Mouse (Mus musculus) limb, embryonic 12.5 days (tissue): ENCODE results near the gene Samm50. TPM values are rescaled to one million over a fixed set of nuclear protein-coding genes. Genes with fewer than 3 reads are reported as not detected.

ENCODE experiments used
- ATAC-seq: fragments of 200-750 bp; cut with Nextera tagmentation; 2 replicates; pipeline ENCODE4 v1.8.0; 2017; ENCODE audit warnings: low read depth, moderate TSS enrichment; ENCODE audit not compliant: insufficient number of reproducible peaks, insufficient read depth, low FRiP score, low TSS enrichment
- H3K27ac ChIP-seq: fragments of 300-500 bp; sonication (generic); 2 replicates; pipeline ENCODE4 v1.5.1; 2016; ENCODE audit warnings: mild to moderate bottlenecking, moderate library complexity
- H3K27me3 ChIP-seq: fragments of 300-500 bp; sonication (generic); 2 replicates; pipeline ENCODE4 v1.6.1; 2016; ENCODE audit warnings: mild to moderate bottlenecking, moderate library complexity
- H3K36me3 ChIP-seq: fragments of 300-500 bp; sonication (generic); 2 replicates; pipeline ENCODE4 v1.6.1; 2016; ENCODE audit warnings: mild to moderate bottlenecking, moderate library complexity
- H3K4me1 ChIP-seq: fragments of 300-500 bp; sonication (generic); replicated peaks from 2 replicates; pipeline ENCODE4 v1.6.1; 2016
- H3K4me2 ChIP-seq: fragments of 300-500 bp; sonication (generic); 2 replicates; pipeline ENCODE4 v1.6.1; 2016; ENCODE audit warnings: mild to moderate bottlenecking, moderate library complexity
- H3K4me3 ChIP-seq: fragments of 300-500 bp; sonication (generic); replicated peaks from 2 replicates; pipeline ENCODE4 v1.5.1; 2016; ENCODE audit warnings: mild to moderate bottlenecking
- H3K9ac ChIP-seq: fragments of 300-500 bp; sonication (generic); replicated peaks from 2 replicates; pipeline ENCODE4 v1.6.1; 2016; ENCODE audit warnings: mild to moderate bottlenecking, moderate library complexity
- H3K9me3 ChIP-seq: fragments of 300-500 bp; sonication (generic); 2 replicates; pipeline ENCODE4 v1.6.1; 2016; ENCODE audit warnings: mild to moderate bottlenecking, moderate library complexity
- WGBS: fragments of 180-500 bp; shearing (Covaris S2); methylation state at CpG from one replicate; pipeline ENCODE4 v1.1.7; 2016; 5-methylcytosine and 5-hydroxymethylcytosine counted together
- microRNA-seq: library from miRNA; unstranded; fragments of <30 nt; microRNA quantifications from one replicate; pipeline ENCODE4, GENCODE M21; 2017
- polyA plus RNA-seq: library from polyadenylated mRNA; unstranded; fragments of >200 nt; fragmentation: Nextera tagmentation; extraction: Ambion mirVana; gene quantifications from 2 replicates; pipeline ENCODE4 v1.2.1, GENCODE M21; 2016

The Samm50 gene
- polyA plus RNA-seq, 1 experiment from 2014 or later, result 111 TPM

DNA sequence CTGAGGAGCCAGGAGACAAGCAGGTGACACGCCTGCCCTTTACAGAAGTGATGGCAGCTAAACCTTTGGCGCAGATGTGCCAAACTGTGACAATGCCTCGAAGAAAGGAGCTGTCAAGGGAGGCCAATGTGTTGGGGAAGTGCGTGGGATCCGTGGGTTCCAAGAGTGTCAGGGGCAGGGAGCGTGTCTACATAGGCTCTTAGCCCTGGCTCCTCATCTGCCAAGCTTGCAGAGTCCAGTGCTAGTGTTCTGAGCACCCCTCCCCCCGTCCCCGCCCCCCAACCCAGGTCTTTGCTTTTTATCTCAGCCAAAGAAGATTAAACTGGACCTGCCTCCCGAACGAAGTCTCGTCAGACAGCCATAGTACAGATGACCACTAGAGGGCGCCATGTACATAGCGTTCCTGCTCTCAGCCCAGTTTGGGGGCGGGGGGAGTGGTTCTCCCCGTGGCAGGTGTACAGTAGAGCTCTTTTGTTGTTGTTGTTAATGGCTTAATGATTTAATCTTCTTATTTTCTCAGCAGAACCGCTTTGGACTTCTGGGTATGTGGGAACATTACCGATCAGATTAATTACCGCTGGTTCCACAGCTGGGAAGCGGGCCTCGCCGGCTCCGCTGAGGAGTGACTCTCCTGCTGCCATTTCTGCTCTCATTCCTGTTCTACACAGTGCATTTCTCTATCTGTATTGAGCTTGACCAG, 68.2 kb downstream of the Samm50 start:
- Histone ChIP-seq H3K36me3 (no peaks in the 10 kb centered on the region), H3K27me3 (no peaks in the 10 kb centered on the region), H3K9me3 (no peaks in the 10 kb centered on the region), H3K4me1 (peaks cover 35% of the 10 kb centered on the region), H3K4me2 (no peak overlapping the region), H3K4me3 (no peak overlapping the region), H3K27ac (no peak overlapping the region), H3K9ac (no peak overlapping the region)
- 34% methylated on average over 22 of the region's 22 CpGs for WGBS
- ATAC-seq, result no peak

DNA sequence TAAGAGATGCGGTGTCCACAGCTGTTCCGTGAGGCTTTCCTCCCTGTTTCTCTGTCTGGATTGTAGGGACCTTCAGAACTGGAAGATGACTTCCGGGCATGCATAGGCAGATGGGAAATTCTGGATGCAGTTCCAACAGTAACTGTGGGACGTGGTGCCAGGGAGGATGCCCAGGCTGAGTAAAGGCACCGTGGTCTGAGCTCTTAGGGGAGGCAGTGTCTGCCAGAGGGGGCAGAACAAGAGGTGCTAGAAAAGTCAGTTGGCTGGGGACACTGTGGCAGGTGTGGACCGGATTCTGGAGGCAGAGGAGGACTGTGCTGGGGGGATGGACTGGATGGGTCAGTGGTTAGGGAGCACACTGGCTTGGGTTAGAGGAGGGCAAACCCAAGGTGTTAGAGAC, 70.6 kb downstream of the Samm50 start:
- Histone ChIP-seq H3K27me3 (no peaks in the 10 kb centered on the region), H3K4me1 (peaks cover 31% of the 10 kb centered on the region), H3K9me3 (no peaks in the 10 kb centered on the region), H3K9ac (no peak overlapping the region), H3K4me2 (no peak overlapping the region), H3K36me3 (no peaks in the 10 kb centered on the region), H3K27ac (no peak overlapping the region), H3K4me3 (no peak overlapping the region)
- WGBS, result 93% methylated on average over 6 of the region's 6 CpGs
- no peak for ATAC-seq

DNA sequence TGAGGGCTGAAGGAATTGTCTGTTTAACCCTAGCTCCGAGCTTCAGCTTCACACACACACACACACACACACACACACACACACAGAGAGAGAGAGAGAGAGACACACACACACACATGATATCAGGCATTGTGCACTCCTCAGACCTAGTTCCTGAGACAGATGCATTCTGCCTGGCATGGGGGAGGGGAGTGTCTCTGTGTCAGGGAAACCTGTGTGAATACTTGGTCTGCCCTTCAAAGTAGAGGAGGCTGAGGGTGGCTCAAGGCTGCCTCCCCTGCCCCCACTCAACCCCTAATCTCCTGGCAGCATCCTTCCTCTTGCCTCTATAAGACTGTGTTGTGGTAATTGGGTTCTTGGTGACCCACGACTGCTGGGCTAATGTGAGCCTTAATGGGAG, 71.5 kb downstream of the Samm50 start:
- Histone ChIP-seq H3K27me3 (no peaks in the 10 kb centered on the region), H3K9me3 (no peaks in the 10 kb centered on the region), H3K27ac (no peak overlapping the region), H3K4me3 (no peak overlapping the region), H3K36me3 (no peaks in the 10 kb centered on the region), H3K9ac (no peak overlapping the region), H3K4me2 (no peak overlapping the region), H3K4me1 (peaks cover 25% of the 10 kb centered on the region)
- WGBS, result 77% methylated on average over 2 of the region's 2 CpGs
- no peak for ATAC-seq

DNA sequence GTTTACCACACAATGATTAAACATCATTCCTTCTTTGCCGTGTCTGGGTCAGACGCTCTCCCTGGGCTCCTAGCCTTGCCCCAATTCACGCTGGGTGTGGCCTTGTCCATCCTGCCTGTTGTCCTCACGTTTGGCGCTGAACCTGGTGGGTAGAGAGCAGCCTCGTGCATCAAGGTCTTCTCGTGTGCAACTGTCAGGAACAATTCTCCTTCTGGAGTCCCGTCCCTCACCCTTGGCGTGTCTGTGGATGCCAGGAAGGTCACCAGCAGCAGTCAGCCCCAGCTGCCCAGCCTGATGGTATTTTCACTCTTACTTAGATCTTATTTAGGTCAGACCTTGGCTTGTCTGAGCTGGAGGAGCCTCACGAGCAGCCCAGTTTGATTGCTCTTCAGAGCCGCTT, 73.1 kb downstream of the Samm50 start:
- Histone ChIP-seq H3K9ac (no peak overlapping the region), H3K4me2 (no peak overlapping the region), H3K9me3 (no peaks in the 10 kb centered on the region), H3K27ac (no peak overlapping the region), H3K36me3 (no peaks in the 10 kb centered on the region), H3K4me3 (no peak overlapping the region), H3K27me3 (no peaks in the 10 kb centered on the region), H3K4me1 (peaks cover 15% of the 10 kb centered on the region)
- 70% methylated on average over 11 of the region's 11 CpGs for WGBS
- ATAC-seq, result no peak

DNA sequence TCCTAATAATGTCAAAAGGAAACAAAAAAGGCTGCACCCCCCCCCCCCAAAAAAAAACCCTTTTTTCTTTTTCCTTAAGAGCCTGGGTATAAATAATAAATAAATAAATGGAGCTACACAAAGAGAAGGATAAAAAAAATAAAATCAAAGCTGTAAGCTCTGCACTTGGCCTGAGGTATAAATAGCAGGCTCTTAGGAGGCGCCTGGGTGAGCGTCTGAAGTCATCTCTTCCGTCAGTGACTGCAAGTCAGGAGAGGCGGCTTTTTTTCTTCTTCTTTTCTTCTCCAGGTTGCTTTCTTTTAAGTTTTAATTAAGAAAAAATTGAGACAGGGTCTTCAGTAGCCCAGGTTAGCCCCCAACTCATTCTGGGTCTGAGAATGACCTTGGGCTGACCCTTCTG, 74.2 kb downstream of the Samm50 start:
- ATAC-seq, result no peak
- no peak overlapping the region for H3K9ac ChIP-seq
- H3K4me3 ChIP-seq, result no peak overlapping the region
- peaks cover 13% of the 10 kb centered on the region for H3K4me1 ChIP-seq
- H3K27me3 ChIP-seq, result no peaks in the 10 kb centered on the region
- H3K9me3 ChIP-seq, result no peaks in the 10 kb centered on the region
- H3K27ac ChIP-seq, result no peak overlapping the region
- 85% methylated on average over 4 of the region's 4 CpGs for WGBS
- H3K36me3 ChIP-seq, result no peaks in the 10 kb centered on the region
- H3K4me2 ChIP-seq, result no peak overlapping the region

Small RNAs within 50 kb of the gene (microRNA-seq; reads per million reads assigned to microRNA genes)
- not detected for gene Mir6392

Other genes starting within 250 kb of the Samm50 start
- 0.08 TPM in 1 of 2 replicates, not detected in the other for gene Efcab6, start 126.9 kb upstream of the Samm50 start, polyA plus RNA-seq
- 1.9 and 2.9 TPM in 2 replicates for gene Sult4a1, start 86.5 kb upstream of the Samm50 start, polyA plus RNA-seq
- gene Pnpla5, start 69.1 kb upstream of the Samm50 start, polyA plus RNA-seq, result not detected in 2 replicates
- 0.26 and 0.42 TPM in 2 replicates for gene Pnpla3, start 24.4 kb upstream of the Samm50 start, polyA plus RNA-seq
- gene Parvb, start 39.8 kb downstream of the Samm50 start, polyA plus RNA-seq, result 3.9 TPM in 2 replicates
- 0.84 and 1.2 TPM in 2 replicates for gene Parvg, start 131.8 kb downstream of the Samm50 start, polyA plus RNA-seq